Mouse (Mus musculus): Measurements from ENCODE around the gene Ung.

Ung gene

DNA sequence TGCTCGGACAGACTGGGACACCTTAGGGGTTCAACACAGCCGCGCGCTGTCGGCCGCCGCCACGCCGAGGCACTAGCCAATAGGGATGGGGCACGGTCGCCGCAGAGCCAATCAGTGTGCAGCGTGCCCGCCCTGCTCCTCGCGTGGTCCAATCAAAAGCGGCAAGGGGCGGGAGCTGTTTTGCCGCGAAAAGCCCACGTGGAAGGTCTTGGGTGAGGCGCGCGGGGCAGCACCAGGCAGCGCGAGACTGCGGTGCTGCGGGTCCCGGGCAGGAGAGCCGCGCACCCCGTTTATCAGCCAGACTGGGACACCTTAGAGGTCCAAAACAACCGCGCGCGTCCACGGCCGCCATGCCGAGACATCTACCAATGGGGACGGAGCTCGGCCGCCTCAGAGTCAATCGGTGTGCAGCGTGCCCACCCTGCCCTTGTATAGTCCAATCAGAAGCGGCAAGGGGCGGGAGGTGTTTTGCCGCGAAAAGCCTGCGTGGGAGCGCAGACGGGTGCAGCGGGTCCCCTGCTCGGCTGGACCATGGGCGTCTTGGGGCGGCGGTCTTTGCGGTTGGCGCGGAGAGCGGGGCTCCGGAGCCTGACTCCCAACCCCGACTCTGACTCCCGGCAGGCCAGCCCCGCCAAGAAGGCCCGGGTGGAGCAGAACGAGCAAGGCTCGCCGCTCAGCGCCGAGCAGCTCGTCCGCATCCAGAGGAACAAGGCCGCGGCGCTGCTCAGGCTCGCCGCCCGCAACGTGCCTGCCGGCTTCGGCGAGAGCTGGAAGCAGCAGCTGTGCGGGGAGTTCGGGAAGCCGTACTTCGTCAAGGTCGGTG is 723 bp downstream of the Ung start:
- in situ Hi-C loops (cut with MseI, MboI) = no loop called here

DNA sequence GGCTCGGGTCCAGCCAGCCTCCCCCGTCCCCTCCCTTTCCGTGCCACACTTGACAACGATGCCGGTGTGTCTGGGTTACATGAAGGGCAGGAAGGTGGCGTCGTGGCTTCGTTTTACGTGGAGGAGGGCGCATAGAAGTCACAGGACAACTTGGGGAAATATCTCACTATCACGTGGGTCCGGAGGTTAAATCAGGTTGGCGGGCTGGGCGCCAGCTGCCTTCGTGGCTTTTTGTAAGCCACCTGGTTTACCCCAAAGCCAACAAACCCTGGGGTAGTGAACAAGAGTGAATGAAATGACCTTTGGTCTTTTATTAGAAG is 1.3 kb downstream of the Ung start:
- in situ Hi-C loops (cut with MseI, MboI) = no loop called here

DNA sequence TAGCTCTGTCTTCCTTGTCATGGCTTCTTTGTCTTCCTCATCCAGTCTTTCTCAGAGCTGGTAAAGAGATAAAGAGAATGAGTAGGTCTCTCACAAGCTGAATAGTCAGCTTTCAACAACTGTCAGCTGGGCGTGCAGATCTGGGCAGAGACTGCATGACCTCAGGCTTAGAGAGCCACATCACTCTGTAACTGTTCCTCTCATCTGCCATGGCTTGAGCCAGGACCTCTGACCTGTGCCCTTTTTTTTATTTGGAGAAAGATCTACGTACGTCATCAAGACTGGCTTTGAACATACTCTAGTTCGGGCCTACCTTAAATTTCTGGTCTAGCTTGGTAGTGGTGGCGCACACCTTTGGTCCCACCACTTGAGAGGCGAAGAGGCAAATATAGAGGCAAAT is 2.7 kb downstream of the Ung start:
- in situ Hi-C loops (cut with MseI, MboI) = no loop called here

DNA sequence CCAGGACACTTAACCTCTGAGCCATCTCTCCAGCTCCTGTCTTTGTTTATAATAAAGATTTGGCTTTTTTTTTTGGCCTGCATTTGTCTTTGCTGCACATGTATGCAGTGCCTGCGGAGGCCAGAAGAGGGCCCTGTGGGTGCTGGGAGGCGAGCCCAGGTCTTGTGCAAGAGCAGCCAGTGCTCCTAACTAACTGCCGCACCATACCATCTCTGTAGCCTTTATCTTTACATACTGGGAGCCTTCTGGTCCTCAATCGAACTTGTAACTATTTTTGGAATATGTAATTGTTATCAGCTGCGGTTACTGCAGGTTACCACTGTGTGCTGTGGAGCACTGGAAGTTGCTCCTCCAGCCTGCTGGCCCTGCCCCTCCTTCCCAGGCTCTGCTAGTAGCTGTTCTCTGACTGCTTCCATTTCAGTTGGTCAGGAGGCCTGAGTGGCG is 3.9 kb downstream of the Ung start:
- in situ Hi-C loops (cut with MseI, MboI) = no loop called here

DNA sequence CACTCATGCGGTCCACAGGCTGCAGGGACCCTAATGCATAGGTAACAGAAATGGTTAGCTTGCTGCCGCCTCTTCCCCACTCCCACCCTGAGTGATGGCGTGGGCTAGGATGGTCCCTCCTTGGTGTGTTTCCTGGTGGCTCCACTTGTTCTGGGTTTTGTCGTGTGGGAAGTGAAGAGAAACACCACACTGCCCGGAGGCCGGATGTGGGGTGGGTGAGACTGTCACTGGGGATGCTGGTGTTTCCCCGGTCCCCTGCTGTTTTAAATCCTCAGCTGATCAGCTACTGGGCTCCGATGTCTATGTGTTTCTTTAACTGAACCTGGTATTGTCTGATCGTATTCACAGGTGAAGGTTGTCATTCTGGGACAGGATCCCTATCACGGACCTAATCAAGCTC is 5.3 kb downstream of the Ung start:
- in situ Hi-C loops (cut with MseI, MboI) = no loop called here

DNA sequence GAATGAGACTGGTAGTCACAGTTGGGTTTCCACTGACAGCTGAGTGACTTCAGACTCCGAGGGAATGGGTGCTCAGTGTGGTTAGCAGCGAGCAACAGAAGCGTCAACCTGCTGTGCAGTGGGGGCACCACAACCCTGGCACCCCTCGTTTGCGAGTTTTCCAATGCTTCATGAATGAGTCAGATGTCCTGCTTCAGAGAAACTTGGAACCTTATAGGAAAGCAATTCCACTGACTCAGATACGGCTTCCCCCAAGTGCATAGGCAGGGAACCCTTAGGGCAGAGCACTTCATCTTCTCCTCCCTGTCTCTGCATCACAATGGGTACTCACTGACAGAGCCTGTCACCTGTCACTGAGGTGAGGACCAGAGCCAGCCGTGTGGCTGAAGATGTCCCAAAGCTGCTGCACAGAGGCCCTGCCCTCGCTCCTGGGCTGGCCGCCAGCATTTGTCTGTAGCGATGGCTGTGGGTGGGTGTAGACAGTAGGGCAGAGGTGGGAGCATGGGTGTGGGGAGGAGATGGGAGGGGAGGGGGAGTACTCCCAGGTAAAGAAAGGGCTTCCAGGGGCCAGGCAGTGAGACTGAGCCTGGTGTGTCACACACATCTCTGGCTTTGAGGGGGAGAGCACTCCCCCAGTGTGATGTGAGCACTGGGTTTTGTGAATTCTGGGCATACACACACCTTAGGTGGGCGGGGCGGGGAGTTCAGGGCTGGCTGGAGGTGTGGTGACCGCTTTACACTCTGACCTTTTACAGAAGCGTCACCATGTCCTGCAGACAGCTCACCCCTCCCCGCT is 7.5 kb downstream of the Ung start:
- in situ Hi-C loops (cut with MseI, MboI) = no loop called here

DNA sequence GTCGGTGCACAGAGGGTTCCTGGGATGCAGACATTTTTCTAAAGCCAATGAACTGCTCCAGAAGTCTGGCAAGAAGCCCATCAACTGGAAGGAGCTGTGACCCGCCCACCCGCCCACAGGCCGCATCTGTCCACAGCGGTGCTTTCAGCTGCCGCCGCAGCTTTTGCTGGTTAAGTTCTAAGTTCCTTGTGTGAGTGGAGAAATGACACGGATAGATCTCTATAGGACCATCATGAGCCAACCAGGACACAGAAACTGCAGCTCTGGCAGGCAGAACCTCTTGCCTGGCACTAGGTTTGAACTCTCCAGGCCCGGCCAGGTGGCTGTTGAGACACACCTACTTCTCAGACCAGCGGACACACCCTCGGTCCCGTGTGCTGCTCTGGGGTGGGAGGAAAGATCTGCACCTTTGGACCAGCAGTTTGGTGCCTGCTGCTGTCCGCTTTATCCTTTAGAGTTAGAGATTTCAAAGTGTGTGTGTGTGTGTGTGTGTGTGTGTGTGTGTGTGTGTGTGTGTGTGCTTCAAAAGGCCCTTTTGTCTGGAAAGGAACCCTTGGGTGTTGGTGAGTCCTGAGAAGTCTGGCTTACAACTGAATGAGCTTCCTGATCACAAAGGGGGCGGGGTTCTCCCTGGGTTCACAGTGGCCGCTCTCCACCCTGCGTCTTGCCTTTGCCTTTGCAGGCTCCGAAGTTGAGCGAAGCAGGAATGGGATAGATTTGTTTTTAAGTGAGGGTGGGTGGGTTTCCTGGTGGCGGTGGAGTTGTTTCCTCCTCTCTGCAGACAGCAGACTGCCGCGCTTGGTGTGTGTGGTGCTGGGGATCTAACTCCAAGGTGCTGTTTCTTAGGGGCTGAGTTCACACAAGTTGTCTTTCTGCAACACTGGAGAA is 8.3 kb downstream of the Ung start:
- in situ Hi-C loops (cut with MseI, MboI) = no loop called here

DNA sequence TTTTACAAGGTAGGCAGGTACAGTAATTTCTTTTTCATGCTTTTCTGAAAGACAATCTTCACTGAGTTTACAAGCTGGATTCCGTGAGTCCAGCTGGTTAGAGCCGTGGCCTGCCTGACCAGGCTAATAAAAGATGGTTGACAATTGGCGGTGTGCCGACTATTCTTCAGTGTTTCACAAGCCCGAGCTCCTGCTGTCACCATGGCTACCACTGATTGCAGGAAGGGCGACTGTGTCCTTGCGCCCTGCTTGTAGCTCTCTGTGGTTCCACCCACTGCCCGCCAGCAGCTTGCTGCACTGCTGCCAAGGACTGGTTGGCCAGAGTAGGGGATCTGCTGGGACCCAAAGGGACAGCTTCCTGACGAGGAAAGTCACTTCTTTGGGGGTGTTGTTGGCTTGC is 9.0 kb downstream of the Ung start:
- in situ Hi-C loops (cut with MseI, MboI) = no loop called here

DNA sequence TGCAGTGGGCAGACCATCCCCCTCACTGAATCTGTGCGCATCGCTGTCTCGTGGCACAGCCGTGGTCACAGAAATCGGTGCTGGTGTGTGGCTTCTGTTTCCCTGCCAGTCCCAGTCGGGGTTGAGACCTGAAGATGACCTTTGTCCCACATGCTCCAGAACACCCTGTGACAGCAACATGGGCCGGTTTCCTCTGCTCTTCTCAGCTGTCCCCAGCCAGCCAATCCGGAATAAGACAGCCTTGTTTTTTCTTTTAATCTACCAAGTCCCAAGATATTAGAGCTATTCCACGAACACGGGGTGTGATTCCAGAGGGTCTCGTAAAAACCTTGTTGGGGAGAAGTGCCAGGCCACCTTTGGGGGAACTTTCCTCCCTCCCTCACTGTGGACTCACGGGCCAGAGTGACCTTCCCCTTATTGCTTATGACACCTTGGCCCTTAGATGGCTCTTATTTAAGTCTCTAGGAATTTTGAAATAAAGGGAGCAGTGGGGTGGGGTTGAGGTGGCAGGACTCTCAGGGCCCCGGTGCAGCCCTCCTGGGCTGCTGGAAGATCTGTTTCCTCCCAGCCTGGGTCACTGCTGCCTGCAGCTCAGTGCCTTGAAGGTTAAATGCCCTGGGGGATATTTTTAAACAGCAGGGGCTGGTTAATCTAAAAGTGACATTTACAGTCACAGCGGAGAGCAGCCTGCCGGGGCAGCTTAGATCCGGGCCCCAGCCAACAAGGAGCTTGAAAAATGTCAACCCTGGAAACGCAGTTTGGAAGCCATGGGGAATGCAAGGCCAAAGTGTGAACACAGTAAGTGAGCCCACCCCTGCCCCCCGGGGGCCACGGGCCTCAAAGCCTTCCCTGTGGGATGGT is 16.1 kb downstream of the Ung start, which contains the start of gene Acacb:
Gene Acacb (plus strand): TSS at position 508 of the 861 bp plus-strand sequence.
- in situ Hi-C loops (cut with MseI, MboI) = no loop called here

DNA sequence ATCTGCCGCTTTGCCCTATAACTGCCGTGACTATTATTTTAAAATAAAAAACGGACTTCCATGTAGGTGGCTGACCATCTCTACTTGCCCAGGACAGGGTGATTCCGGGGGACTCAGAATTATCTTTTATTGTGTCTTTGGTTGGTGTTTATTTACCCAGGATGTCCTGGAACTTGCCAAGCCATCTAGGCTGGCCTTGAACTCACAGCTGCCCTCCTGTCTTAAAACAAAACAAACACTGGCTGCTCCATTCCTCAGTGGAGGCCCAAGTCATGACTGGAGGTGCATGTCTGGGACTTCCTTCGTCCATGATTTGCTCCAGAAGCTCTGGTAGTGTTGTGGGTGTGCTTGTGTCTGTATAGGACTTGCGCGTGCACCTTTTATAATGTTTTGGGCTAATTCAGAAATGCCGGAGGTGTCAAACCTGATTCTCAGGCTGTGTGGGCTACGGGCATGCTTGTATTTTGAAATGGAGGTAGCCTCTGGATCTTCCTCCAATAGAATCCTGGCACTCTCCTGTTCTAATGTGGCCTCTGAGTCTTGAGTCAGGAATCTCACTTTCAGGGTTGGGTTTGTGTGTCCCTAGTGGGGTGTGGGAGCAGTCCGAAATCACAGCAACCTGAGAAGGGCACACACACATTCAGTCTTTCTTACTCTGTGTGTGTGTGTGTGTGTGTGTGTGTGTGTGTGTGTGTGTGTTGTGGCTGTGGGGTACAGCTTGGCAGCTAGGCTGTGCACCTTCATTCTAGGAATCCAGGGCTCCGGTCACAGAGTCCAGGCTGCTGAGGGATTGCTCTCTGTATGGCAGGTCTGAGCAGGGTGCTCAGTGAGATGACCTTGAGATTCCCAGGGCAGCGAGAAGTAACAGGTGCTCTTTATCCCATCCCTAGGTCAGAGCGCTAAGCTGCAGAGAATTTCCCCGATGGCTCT is 17.1 kb downstream of the Ung start:
- in situ Hi-C loops (cut with MseI, MboI) = no loop called here

DNA sequence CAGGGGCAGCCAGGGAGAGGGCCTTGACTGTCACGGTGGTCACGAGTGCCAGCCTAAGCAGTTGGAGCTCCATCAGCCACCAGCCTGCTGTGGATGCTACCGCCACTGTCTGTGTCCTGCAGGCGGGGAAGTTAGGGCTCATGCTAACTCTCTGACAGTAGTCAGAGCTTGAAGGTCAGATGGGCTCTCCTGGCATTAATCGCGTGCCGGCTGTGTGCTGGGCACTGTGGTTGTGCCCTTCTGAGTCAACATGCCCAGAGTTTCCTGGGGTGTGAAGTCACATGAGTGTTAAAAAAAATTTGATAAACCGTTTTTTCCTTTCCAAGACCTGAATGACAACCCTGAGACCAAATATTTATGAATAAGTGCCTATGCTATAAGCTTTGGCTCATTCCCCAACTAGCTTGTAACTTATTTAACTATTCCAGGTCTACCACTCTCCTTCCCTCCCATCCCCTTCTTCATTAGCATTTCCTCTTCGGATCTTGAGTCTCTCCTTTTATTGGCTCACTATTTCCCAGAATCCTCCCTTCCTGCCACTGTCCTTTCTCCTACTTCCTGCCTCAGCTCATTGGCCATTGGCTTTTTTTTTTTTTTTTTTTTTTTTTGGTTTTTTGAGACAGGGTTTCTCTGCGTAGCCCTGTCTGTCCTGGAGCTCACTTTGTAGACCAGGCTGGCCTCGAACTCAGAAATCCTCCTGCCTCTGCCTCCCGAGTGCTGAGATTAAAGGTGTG is 22.3 kb downstream of the Ung start:
- in situ Hi-C loops (cut with MseI, MboI) = no loop called here

DNA sequence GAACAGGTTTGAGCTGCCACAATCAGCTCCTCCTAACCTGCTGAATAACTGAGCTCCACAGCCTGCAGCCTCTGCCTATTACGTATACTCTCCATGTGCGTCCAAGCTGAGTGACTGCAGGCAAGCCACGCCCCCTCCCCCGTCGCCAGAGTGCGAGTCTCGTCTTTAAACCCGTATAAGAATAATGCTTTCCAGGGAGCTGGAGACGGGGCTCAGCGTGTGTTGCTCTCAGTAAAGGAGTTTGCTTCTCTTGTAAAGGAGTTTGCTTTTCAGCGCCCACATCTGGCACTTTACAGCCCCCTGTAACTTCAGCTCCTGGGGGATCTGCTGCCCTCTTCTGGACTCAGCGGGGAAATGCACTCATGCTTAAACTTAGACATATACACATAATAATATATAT is 23.3 kb downstream of the Ung start:
- in situ Hi-C loops (cut with MseI, MboI) = no loop called here

DNA sequence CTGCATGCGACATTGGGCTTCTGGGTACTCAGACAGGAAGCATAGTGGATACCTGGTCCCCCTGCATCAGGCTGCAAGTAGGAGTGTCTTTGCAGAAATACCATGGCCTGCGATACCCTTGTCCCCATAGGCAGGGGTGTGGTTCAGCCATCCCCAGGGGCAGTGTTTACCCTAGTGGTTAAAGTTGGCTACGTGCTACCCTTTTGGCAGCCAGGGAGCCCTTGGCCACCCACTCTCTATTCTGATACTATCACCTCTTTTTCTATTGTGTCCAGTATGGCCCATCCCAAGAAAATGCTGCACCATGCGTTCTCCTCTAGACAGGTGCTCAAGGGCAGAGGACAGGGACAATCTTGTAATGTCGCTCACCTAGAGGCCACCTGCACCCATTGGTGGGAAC is 24.6 kb downstream of the Ung start:
- in situ Hi-C loops (cut with MseI, MboI) = no loop called here

DNA sequence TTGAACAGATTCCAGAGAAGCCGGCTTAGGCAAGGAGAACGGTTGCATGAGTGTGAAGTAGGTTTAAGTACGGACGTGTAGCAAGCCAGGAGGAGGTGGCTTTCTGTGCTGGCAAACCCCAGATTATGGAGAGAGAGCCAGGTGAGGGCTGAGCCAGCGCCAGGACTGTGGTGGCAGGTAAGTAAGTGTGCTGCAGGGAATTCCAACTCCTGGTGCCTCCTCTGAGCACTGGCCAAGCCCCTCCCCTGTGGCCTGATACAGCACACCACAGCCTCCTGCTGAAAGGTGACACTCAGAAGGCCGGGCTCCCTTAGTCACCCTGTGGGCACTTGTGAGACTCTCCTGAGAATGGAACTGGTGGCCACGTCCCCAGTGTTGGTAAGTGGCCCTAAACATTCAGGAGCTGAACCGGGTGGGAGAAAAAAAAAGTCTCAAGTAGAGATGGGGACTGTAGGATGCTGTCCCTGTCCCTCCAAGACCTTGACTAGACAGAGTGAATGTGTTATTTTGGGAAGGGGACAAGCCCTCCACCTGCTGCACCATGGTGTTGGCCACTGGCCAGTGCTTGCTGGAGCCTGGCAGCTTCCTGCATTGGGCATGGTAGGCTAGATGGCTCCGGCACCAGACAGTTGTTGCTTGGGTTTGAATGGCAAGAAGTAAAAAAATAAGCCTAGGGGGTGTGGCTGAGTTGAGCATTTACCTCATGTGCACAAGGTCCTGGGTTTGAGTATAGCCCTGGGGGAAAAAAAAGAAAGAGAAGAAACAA is 25.2 kb downstream of the Ung start:
- in situ Hi-C loops (cut with MseI, MboI) = no loop called here

DNA sequence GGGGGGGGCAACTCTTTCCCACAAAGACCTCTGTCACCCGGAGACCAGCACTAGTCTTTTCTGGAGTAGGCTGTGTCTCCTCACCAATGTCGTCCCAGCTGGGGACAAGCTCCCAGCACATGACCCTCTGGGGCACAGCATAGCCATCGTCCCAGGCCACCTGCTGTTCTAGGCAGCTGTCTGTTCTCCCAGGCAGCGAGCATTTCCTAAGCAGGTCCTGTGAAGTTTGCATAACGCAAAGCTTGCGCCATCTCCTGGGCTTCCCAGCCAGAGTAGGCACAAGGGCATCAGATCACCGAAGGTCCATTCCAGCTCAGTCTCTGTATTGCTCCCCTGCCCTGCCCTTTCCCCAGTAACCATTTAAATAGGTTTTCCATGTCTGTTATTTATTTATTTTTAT is 27.1 kb downstream of the Ung start:
- in situ Hi-C loops (cut with MseI, MboI) = no loop called here

DNA sequence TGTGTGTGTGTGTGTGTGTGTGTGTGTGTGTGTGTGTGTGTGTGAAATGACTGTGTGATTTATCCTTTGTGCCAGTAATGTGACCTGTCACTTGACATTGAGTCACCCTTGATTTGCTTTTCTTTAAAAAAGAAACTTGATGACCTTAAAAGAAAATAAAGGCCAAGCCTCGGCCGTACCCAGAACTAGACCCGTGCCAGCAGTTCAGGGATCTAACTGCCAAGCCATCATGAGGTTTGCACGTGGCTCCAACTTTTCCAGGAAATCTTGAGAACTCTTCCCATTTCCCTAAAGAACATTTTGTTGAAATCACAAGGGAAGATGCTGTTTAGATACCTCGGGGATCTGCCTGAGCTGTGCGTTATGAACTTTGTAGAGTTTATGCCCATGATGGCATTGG is 31.2 kb downstream of the Ung start:
- in situ Hi-C loops (cut with MseI, MboI) = no loop called here

DNA sequence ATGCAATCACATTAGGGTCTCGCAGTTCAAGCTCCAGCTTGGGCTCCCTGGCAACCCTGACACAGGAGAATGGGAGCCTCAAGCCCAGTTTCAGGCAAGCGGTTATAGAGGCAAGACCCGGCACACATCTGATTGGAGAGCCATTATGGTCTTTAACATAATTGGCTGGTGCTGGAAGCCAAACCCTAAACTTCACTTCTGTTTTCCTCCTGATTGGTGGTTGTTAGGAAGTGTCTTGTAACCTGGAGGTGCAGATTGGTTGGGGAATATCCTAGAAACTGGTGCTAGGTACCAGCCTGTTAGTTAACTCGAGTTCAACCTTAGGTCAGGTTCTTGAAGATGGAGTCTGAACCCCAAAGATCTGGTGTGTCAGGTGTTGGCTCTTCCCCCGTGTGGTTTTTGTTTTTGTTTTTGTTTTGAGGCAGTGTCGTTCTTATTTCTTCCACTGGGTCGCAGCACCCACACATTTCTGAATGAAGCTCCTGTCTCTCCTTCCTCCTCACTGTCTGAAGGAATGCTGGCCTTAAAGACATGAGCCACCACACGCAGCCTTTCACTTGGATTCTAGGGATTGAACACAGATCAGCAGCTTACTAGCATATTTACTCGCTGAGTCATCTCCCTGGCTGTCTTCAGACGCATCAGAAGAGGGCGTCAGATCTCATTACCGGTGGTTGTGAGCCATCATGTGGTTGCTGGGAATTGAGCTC is 32.1 kb downstream of the Ung start:
- in situ Hi-C loops (cut with MseI, MboI) = no loop called here

DNA sequence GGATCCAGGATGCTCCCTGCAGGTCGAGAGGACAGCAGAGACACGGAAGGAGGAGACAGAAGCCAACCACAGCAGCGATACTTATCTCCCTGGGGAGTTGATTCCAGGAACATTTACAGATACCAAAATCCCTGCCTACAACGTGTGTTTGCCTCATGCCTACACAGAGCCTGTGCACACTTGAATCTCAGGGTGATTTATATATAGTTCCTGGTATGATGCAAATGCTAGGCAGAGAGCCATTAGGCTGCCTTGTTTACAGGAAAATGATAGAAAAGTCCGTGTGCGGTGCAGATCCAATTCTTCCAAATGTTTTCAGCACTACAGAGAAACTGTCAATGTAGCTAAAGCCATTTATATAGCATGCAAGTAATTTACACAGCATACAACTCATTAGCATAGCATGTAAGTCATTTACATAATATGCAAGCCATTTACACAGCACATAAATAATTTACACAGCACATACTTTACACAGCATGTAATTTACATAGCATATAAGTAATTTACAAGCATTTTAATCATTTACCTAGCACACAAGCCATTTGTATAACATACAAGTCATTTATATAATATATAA is 33.0 kb downstream of the Ung start:
- in situ Hi-C loops (cut with MseI, MboI) = no loop called here
